Mouse (Mus musculus) embryonic fibroblast, embryonic 13.5 days (primary cell): ENCODE data around the gene Smu1. TPM values are rescaled to one million over a fixed set of nuclear protein-coding genes. Genes with fewer than 3 reads are reported as not detected.

Source experiments
- H3K27ac ChIP-seq: 2 replicates; pipeline ENCODE4 v1.5.1; 2012; ENCODE audit warnings: low read length, control low read depth, inconsistent platforms; ENCODE audit not compliant: insufficient read depth
- H3K4me1 ChIP-seq: 2 replicates; pipeline ENCODE4 v1.6.1; 2011; ENCODE audit warnings: low read length; ENCODE audit not compliant: control insufficient read depth, insufficient read depth
- H3K4me3 ChIP-seq: 2 replicates; pipeline ENCODE4 v1.5.1; 2011; ENCODE audit warnings: mild to moderate bottlenecking, control low read depth, low read length; ENCODE audit not compliant: insufficient read depth
- CTCF ChIP-seq: IDR thresholded peaks from 2 replicates; pipeline ENCODE4 v1.5.1; 2011; ENCODE audit warnings: mild to moderate bottlenecking, control low read depth, low read length, moderate library complexity, borderline replicate concordance; ENCODE audit not compliant: insufficient read depth
- POLR2A ChIP-seq: IDR thresholded peaks from 2 replicates; pipeline ENCODE4 v1.6.1; 2011; ENCODE audit warnings: low read depth, mild to moderate bottlenecking, control low read depth, low read length, moderate library complexity
- polyA plus RNA-seq: library from polyadenylated mRNA; stranded (reverse); fragments of >200 nt; gene quantifications from 2 replicates; pipeline ENCODE4 v1.2.4, GENCODE M21; 2011; ENCODE audit warnings: low read depth; ENCODE audit not compliant: missing spikeins, insufficient read length

The Smu1 gene
- polyA plus RNA-seq, 1 experiment: 91.2 TPM

- no peak for TF ChIP-seq POLR2A
- no peak for TF ChIP-seq CTCF
- H3K4me1 ChIP-seq: no peaks in the 10 kb centered on the region
- no peak overlapping the region for H3K27ac ChIP-seq
- H3K4me3 ChIP-seq: peak overlapping the region; percentile 91
Measured at GRCm38 (mm10) chr4:40757157-40757779, 455 bp downstream of the Smu1 start.

DNA sequence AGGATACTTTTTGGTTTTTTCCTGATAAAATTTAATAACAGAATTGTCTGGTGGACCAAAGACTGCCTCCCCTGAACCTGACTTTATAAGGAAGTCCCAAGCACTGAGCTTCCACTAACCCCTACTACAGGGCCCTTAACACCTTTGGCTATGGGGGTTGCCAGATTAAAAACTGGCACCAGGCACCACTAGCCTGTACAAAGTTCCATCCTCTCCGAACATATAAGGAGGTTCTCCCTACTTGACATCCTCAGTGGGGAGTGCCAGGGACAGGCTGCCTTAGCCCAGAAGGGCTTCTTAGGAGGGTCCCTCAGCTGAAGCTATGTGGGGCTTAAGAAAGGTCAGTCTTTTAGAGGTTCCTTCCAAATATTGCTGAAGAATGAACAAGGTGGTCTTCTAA is 22.4 kb downstream of the Smu1 start:
- no peak overlapping the region for H3K4me3 ChIP-seq
- H3K4me1 ChIP-seq: no peaks in the 10 kb centered on the region
- TF ChIP-seq POLR2A (no peak), CTCF (no peak)
- H3K27ac ChIP-seq: no peak overlapping the region

GRCm38 (mm10) chr4:40731262-40731661 is 26.5 kb downstream of the Smu1 start:
- TF ChIP-seq CTCF (no peak), POLR2A (no peak)
- H3K4me3 ChIP-seq: no peak overlapping the region
- no peaks in the 10 kb centered on the region for H3K4me1 ChIP-seq
- no peak overlapping the region for H3K27ac ChIP-seq

DNA sequence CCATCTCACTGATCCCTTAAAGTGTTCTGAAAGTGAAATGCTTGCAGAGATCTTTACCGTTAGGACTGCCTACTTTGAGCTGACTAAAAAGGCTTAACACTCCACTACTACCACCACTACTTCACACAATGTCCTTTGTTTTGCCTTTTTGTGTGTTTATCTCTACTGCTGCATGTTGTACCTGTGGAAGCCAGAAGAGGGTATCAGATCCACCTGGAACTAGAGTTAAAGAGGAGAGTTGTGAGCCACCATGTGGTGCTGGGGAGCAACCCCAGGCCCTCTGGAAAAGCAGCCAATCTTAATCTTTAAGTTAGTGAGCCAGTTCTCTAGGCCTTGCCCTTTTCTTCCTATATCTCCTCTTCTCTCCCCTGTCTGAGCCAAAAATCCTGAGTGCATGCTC is 30.5 kb downstream of the Smu1 start:
- no peak overlapping the region for H3K27ac ChIP-seq
- H3K4me1 ChIP-seq: peaks cover 2% of the 10 kb centered on the region; the same call in 1 of the 2 replicates
- H3K4me3 ChIP-seq: no peak overlapping the region
- TF ChIP-seq POLR2A (no peak), CTCF (no peak)

DNA sequence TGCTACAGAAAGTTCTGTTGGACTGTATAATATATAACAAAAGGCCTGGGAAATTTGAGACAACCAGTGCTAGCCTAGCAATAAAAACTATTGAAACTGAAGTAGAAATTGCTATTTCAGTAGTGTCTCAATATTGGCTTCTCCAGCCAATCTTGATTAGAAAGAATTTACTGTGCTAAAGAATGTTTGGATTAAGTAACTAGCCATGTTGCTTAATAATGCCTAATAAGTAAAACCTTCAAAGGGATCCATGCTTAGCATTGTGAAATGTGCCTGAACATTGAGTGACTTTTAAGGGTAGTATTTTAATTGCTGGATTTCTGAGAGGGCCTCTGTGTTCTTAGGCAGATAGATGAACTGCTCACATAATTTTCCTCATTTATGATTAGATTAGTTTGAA is 32.2 kb downstream of the Smu1 start:
- no peak for TF ChIP-seq POLR2A
- no peak for TF ChIP-seq CTCF
- Histone ChIP-seq H3K4me1 (peaks cover 7% of the 10 kb centered on the region), H3K4me3 (no peak overlapping the region), H3K27ac (no peak overlapping the region)

DNA sequence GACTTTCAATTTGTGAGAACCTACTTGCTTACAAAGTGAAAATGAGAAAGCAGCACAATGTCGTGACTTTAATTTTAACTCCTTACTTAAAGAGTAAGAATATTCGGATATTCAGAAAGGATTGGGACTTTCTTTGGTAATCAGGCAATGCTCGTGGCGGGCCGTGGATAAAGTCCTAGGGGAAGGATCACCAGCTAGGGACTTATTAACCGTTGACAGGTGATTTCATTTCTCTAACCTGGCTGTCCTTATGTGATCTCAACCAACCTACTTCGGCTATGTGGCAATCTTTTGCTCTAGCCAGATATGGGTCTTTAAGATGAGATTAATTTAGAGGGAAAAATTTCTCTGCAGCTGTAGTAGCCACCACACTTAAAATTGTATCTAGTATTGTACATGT is 32.6 kb downstream of the Smu1 start:
- no peak for TF ChIP-seq CTCF
- TF ChIP-seq POLR2A: no peak
- Histone ChIP-seq H3K4me3 (peak overlapping the region; percentile 19; the same call in 1 of the 2 replicates), H3K4me1 (peaks cover 7% of the 10 kb centered on the region), H3K27ac (no peak overlapping the region)

- peak overlapping the region; percentile 91 for H3K27ac ChIP-seq
- TF ChIP-seq CTCF: no peak
- no peak; the same call in none of the 2 replicates for TF ChIP-seq POLR2A
- H3K4me1 ChIP-seq: peaks cover 7% of the 10 kb centered on the region
- peak overlapping the region; percentile 77 for H3K4me3 ChIP-seq
Measured at GRCm38 (mm10) chr4:40722687-40723460, 34.8 kb downstream of the Smu1 start.

GRCm38 (mm10) chr4:40722011-40722666 is 35.6 kb downstream of the Smu1 start, which contains the start of gene Dnaja1:
Gene Dnaja1, plus strand, starts transcription at chr4:40722150.
- Histone ChIP-seq H3K4me3 (peak within 1 kb of the TSS; percentile 77), H3K27ac (peak within 1 kb of the TSS; percentile 99), H3K4me1 (peaks cover 7% of the 10 kb centered on the region)
- peak; percentile 90 for TF ChIP-seq POLR2A
- no peak for TF ChIP-seq CTCF

DNA sequence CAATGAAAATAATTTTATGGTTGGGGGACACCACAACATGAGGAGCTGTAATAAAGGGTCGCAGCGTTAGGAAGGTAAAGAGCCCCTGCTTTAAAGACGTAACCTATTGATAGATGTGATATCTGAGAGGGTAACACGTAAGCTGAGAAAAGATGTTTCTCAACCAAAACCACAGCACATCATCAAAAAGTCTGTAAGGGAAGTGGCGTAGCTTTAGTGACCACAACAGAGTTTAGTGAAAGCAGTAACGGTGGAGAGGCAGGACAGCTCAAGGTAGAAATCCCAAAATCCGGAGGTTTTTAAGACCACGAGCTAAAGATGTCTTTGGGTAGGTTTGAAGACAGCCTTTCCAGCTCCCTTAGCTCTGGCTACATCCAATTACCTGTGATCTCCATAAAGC is 36.8 kb downstream of the Smu1 start:
- no peak for TF ChIP-seq CTCF
- TF ChIP-seq POLR2A: no peak
- Histone ChIP-seq H3K27ac (peak overlapping the region; percentile 99), H3K4me3 (no peak overlapping the region), H3K4me1 (peaks cover 9% of the 10 kb centered on the region)

GRCm38 (mm10) chr4:40717141-40717540 is 40.6 kb downstream of the Smu1 start:
- Histone ChIP-seq H3K27ac (no peak overlapping the region), H3K4me1 (peaks cover 7% of the 10 kb centered on the region), H3K4me3 (no peak overlapping the region)
- no peak for TF ChIP-seq CTCF
- no peak for TF ChIP-seq POLR2A

GRCm38 (mm10) chr4:40703710-40704275 is 53.9 kb downstream of the Smu1 start:
- H3K27ac ChIP-seq: peak overlapping the region; percentile 99
- peak overlapping the region; percentile 54 for H3K4me3 ChIP-seq
- peaks cover 7% of the 10 kb centered on the region for H3K4me1 ChIP-seq
- TF ChIP-seq CTCF (no peak), POLR2A (0 out of 2 replicates have a peak, but pooled peaks have one; percentile 12)
